Mouse (Mus musculus): ENCODE measurements around the gene Kif20b. TPM values are rescaled to one million over a fixed set of nuclear protein-coding genes. Genes with fewer than 3 reads are reported as not detected.

Gene Kif20b
- polyA plus RNA-seq, 2 experiments: 28.1 to 45.5 TPM

- no peak for ATAC-seq (ENCODE audit: low FRiP score, low read depth)
- H3K4me1 ChIP-seq (ENCODE audit: control insufficient read depth, insufficient read depth, low read length): peaks cover 10% of the 10 kb centered on the region; the same call in 1 of the 2 replicates
- peak overlapping the region; percentile 93 for H3K9ac ChIP-seq (ENCODE audit: low read depth, low read length, severe bottlenecking)
- TF ChIP-seq POLR2A (IDR thresholded peaks at IDR 0.05; ENCODE audit: borderline replicate concordance, extremely low read depth, insufficient read depth, insufficient read length): no peak
- no peak for DNase-seq (ENCODE audit: low spot score)
- H3K4me3 ChIP-seq (replicated peaks; ENCODE audit: low read length): peak overlapping the region; percentile 87
- peak overlapping the region; percentile 97; the same call in 1 of the 2 replicates for H3K27ac ChIP-seq (replicated peaks; ENCODE audit: low read depth, low read length)
- no peaks in the 10 kb centered on the region for H3K9me3 ChIP-seq (ENCODE audit: control insufficient read depth, low read length)
- no peaks in the 10 kb centered on the region for H3K27me3 ChIP-seq (ENCODE audit: control insufficient read depth, insufficient read depth, low read length)
- H3K4me2 ChIP-seq (replicated peaks; ENCODE audit: low read depth, low read length, severe bottlenecking): peak overlapping the region; percentile 79
- WGBS: 24% methylated on average over 6 of the region's 6 CpGs
- no peaks in the 10 kb centered on the region for H3K36me3 ChIP-seq (ENCODE audit: control insufficient read depth, insufficient read depth, low read length)
Measured at GRCm38 (mm10) chr19:34879624-34880023, 42.5 kb upstream of the Kif20b start.

- 78% methylated on average over 5 of the region's 5 CpGs for WGBS
- Histone ChIP-seq H3K4me2 (replicated peaks; ENCODE audit: low read depth, low read length, severe bottlenecking) (no peak overlapping the region), H3K36me3 (ENCODE audit: control insufficient read depth, insufficient read depth, low read length) (no peaks in the 10 kb centered on the region), H3K9me3 (ENCODE audit: control insufficient read depth, low read length) (no peaks in the 10 kb centered on the region), H3K9ac (ENCODE audit: low read depth, low read length, severe bottlenecking) (no peak overlapping the region), H3K27ac (replicated peaks; ENCODE audit: low read depth, low read length) (no peak overlapping the region), H3K4me3 (replicated peaks; ENCODE audit: low read length) (no peak overlapping the region), H3K4me1 (ENCODE audit: control insufficient read depth, insufficient read depth, low read length) (peaks cover 10% of the 10 kb centered on the region; the same call in 1 of the 2 replicates), H3K27me3 (ENCODE audit: control insufficient read depth, insufficient read depth, low read length) (no peaks in the 10 kb centered on the region)
- TF ChIP-seq POLR2A (IDR thresholded peaks at IDR 0.05; ENCODE audit: borderline replicate concordance, extremely low read depth, insufficient read depth, insufficient read length): no peak
- DNase-seq (ENCODE audit: low spot score): no peak
- ATAC-seq (ENCODE audit: low FRiP score, low read depth): no peak
Measured at GRCm38 (mm10) chr19:34881160-34881559, 41.0 kb upstream of the Kif20b start.

- Histone ChIP-seq H3K4me3 (replicated peaks; ENCODE audit: low read length) (no peak overlapping the region), H3K27me3 (ENCODE audit: control insufficient read depth, insufficient read depth, low read length) (no peaks in the 10 kb centered on the region), H3K36me3 (ENCODE audit: control insufficient read depth, insufficient read depth, low read length) (no peaks in the 10 kb centered on the region), H3K4me2 (replicated peaks; ENCODE audit: low read depth, low read length, severe bottlenecking) (no peak overlapping the region), H3K4me1 (ENCODE audit: control insufficient read depth, insufficient read depth, low read length) (peaks cover 7% of the 10 kb centered on the region; the same call in 1 of the 2 replicates), H3K9ac (ENCODE audit: low read depth, low read length, severe bottlenecking) (no peak overlapping the region), H3K27ac (replicated peaks; ENCODE audit: low read depth, low read length) (no peak overlapping the region), H3K9me3 (ENCODE audit: control insufficient read depth, low read length) (no peaks in the 10 kb centered on the region)
- WGBS: 74% methylated on average over 2 of the region's 2 CpGs
- TF ChIP-seq POLR2A (IDR thresholded peaks at IDR 0.05; ENCODE audit: borderline replicate concordance, extremely low read depth, insufficient read depth, insufficient read length): no peak
- ATAC-seq (ENCODE audit: low FRiP score, low read depth) (no peak), DNase-seq (ENCODE audit: low spot score) (no peak)
Measured at GRCm38 (mm10) chr19:34882443-34882842, 39.7 kb upstream of the Kif20b start.

- no peaks in the 10 kb centered on the region for H3K36me3 ChIP-seq (ENCODE audit: control insufficient read depth, insufficient read depth, low read length)
- 82% methylated on average over 3 of the region's 3 CpGs for WGBS
- no peaks in the 10 kb centered on the region for H3K9me3 ChIP-seq (ENCODE audit: control insufficient read depth, low read length)
- H3K9ac ChIP-seq (ENCODE audit: low read depth, low read length, severe bottlenecking): no peak overlapping the region
- DNase-seq (ENCODE audit: low spot score) (no peak), ATAC-seq (ENCODE audit: low FRiP score, low read depth) (no peak)
- no peak overlapping the region for H3K4me3 ChIP-seq (replicated peaks; ENCODE audit: low read length)
- no peaks in the 10 kb centered on the region for H3K27me3 ChIP-seq (ENCODE audit: control insufficient read depth, insufficient read depth, low read length)
- peaks cover 5% of the 10 kb centered on the region; the same call in 1 of the 2 replicates for H3K4me1 ChIP-seq (ENCODE audit: control insufficient read depth, insufficient read depth, low read length)
- TF ChIP-seq POLR2A (IDR thresholded peaks at IDR 0.05; ENCODE audit: borderline replicate concordance, extremely low read depth, insufficient read depth, insufficient read length): no peak
- no peak overlapping the region for H3K4me2 ChIP-seq (replicated peaks; ENCODE audit: low read depth, low read length, severe bottlenecking)
- no peak overlapping the region for H3K27ac ChIP-seq (replicated peaks; ENCODE audit: low read depth, low read length)
Measured at GRCm38 (mm10) chr19:34883526-34884224, 38.5 kb upstream of the Kif20b start.

GRCm38 (mm10) chr19:34886324-34886723, 35.8 kb upstream of the Kif20b start:
- no peak for DNase-seq (ENCODE audit: low spot score)
- no peak for ATAC-seq (ENCODE audit: low FRiP score, low read depth)
- Histone ChIP-seq H3K4me3 (replicated peaks; ENCODE audit: low read length) (no peak overlapping the region), H3K9me3 (ENCODE audit: control insufficient read depth, low read length) (no peaks in the 10 kb centered on the region), H3K4me2 (replicated peaks; ENCODE audit: low read depth, low read length, severe bottlenecking) (no peak overlapping the region), H3K27ac (replicated peaks; ENCODE audit: low read depth, low read length) (no peak overlapping the region), H3K27me3 (ENCODE audit: control insufficient read depth, insufficient read depth, low read length) (no peaks in the 10 kb centered on the region), H3K36me3 (ENCODE audit: control insufficient read depth, insufficient read depth, low read length) (no peaks in the 10 kb centered on the region), H3K9ac (ENCODE audit: low read depth, low read length, severe bottlenecking) (no peak overlapping the region), H3K4me1 (ENCODE audit: control insufficient read depth, insufficient read depth, low read length) (no peaks in the 10 kb centered on the region)
- no peak for TF ChIP-seq POLR2A (IDR thresholded peaks at IDR 0.05; ENCODE audit: borderline replicate concordance, extremely low read depth, insufficient read depth, insufficient read length)
- WGBS: 84% methylated on average over 4 of the region's 4 CpGs

Measured in limb, embryonic 14.5 days (tissue).